Mouse (Mus musculus) CH12.LX (cell line): ENCODE data around the gene Wdr63. TPM values are rescaled to one million over a fixed set of nuclear protein-coding genes. Genes with fewer than 3 reads are reported as not detected.
A peak's percentile ranks its signal among the peaks of the same experiment; 100 is the strongest.

ENCODE experiments used
- DNase-seq: peaks from one replicate; pipeline ENCODE4 v3.0.0-alpha.2; 2013; ENCODE audit errors: extremely low read depth
- H3K27ac ChIP-seq: 2 replicates; pipeline ENCODE4 v1.5.1; 2012; ENCODE audit warnings: low read depth, mild to moderate bottlenecking, control low read depth, moderate library complexity; ENCODE audit not compliant: insufficient read depth
- H3K27me3 ChIP-seq: replicated peaks from 2 replicates; pipeline ENCODE3; 2012; ENCODE audit warnings: inconsistent platforms
- H3K36me3 ChIP-seq, 2 experiments: replicated peaks in 1 of 2; 2 replicates each; pipeline versions ENCODE3 to v1.6.1; 2012; ENCODE audit warnings: inconsistent platforms in 1 of 2, low read length in 1 of 2, mild to moderate bottlenecking in 1 of 2, mixed read lengths in 1 of 2, moderate library complexity in 1 of 2; ENCODE audit not compliant: control insufficient read depth in 1 of 2, insufficient read depth in 1 of 2
- H3K4me1 ChIP-seq, 2 experiments: 2 replicates each; pipeline ENCODE4 v1.6.1; 2012; ENCODE audit warnings: inconsistent platforms in 1 of 2, moderate library complexity in 1 of 2; ENCODE audit not compliant: insufficient read depth in 2 of 2, control insufficient read depth in 1 of 2
- H3K4me2 ChIP-seq: 2 replicates; pipeline ENCODE4 v1.6.1; 2012; ENCODE audit warnings: low read depth, mild to moderate bottlenecking, control low read depth; ENCODE audit not compliant: poor library complexity, insufficient read depth, severe bottlenecking
- H3K4me3 ChIP-seq, 3 experiments: fragments of 150-350 bp in 1 of 3; sonication (generic) in 1 of 3; replicated peaks in 1 of 3; 2 replicates each; pipeline versions ENCODE3 to v1.5.1; 2011 to 2012; ENCODE audit warnings: low read depth in 2 of 3, low read length in 2 of 3, mild to moderate bottlenecking in 2 of 3, moderate library complexity in 2 of 3, control low read depth in 1 of 3, improper control_type of control experiment in 1 of 3, inconsistent platforms in 1 of 3, mixed read lengths in 1 of 3; ENCODE audit not compliant: poor library complexity in 1 of 3
- H3K79me2 ChIP-seq: replicated peaks from 2 replicates; pipeline ENCODE4 v1.6.1; 2012; ENCODE audit warnings: mild to moderate bottlenecking, moderate library complexity; ENCODE audit not compliant: control insufficient read depth, poor library complexity, insufficient read depth, severe bottlenecking; ENCODE audit errors: extremely low read depth
- H3K9ac ChIP-seq: 2 replicates; pipeline ENCODE4 v1.6.1; 2012; ENCODE audit warnings: low read depth, mild to moderate bottlenecking, control low read depth, moderate library complexity; ENCODE audit not compliant: insufficient read depth
- H3K9me3 ChIP-seq: replicated peaks from 2 replicates; pipeline ENCODE3; 2012; ENCODE audit warnings: low read length, inconsistent platforms, mixed read lengths
- BHLHE40 ChIP-seq: IDR thresholded peaks from 2 replicates; pipeline ENCODE4 v1.6.1; 2011; ENCODE audit warnings: mild to moderate bottlenecking, low read depth, low read length, improper control_type of control experiment
- CTCF ChIP-seq, 2 experiments: IDR thresholded peaks in 1 of 2; conservative IDR thresholded peaks in 1 of 2; 2 replicates each; pipeline ENCODE4 v1.5.1; 2011 to 2012; ENCODE audit warnings: low read depth in 2 of 2, low read length in 2 of 2, improper control_type of control experiment in 1 of 2, inconsistent platforms in 1 of 2, mild to moderate bottlenecking in 1 of 2, moderate library complexity in 1 of 2
- E2F4 ChIP-seq: IDR thresholded peaks from 2 replicates; pipeline ENCODE4 v1.6.1; 2011; ENCODE audit warnings: low read depth, low read length, improper control_type of control experiment; ENCODE audit not compliant: insufficient replicate concordance
- ELF1 ChIP-seq: IDR thresholded peaks from 2 replicates; pipeline ENCODE4 v1.6.1; 2014; ENCODE audit warnings: low read depth, mild to moderate bottlenecking, inconsistent platforms, low read length, improper control_type of control experiment
- EP300 ChIP-seq: IDR thresholded peaks from 2 replicates; pipeline ENCODE4 v1.6.1; 2011; ENCODE audit warnings: low read length, improper control_type of control experiment
- ETS1 ChIP-seq: conservative IDR thresholded peaks from 2 replicates; pipeline ENCODE4 v1.6.1; 2012; ENCODE audit warnings: low read depth, mild to moderate bottlenecking, inconsistent platforms, low read length, improper control_type of control experiment, moderate library complexity
- GABPA ChIP-seq: IDR thresholded peaks from 2 replicates; pipeline ENCODE4 v1.6.1; 2012; ENCODE audit warnings: low read depth, low read length, improper control_type of control experiment, inconsistent platforms; ENCODE audit not compliant: insufficient replicate concordance
- JUN ChIP-seq: IDR thresholded peaks from 2 replicates; pipeline ENCODE4 v1.6.1; 2011; ENCODE audit warnings: low read depth, mild to moderate bottlenecking, low read length, improper control_type of control experiment, moderate library complexity; ENCODE audit not compliant: insufficient read depth
- JUND ChIP-seq: conservative IDR thresholded peaks from 2 replicates; pipeline ENCODE4 v1.6.1; 2011; ENCODE audit warnings: low read depth, low read length, improper control_type of control experiment
- MEF2A ChIP-seq: IDR thresholded peaks from 2 replicates; pipeline ENCODE4 v1.6.1; 2014; ENCODE audit warnings: low read depth, mild to moderate bottlenecking, inconsistent platforms, low read length, improper control_type of control experiment, borderline replicate concordance
- MXI1 ChIP-seq: IDR thresholded peaks from 2 replicates; pipeline ENCODE4 v1.6.1; 2011; ENCODE audit warnings: mild to moderate bottlenecking, low read depth, low read length, improper control_type of control experiment
- PAX5 ChIP-seq: IDR thresholded peaks from 2 replicates; pipeline ENCODE4 v1.6.1; 2012; ENCODE audit warnings: low read length, inconsistent platforms, mixed read lengths
- POLR2AphosphoS2 ChIP-seq: IDR thresholded peaks from 2 replicates; pipeline ENCODE4 v1.6.1; 2011; ENCODE audit warnings: low read depth, low read length, improper control_type of control experiment
- RCOR1 ChIP-seq: conservative IDR thresholded peaks from 2 replicates; pipeline ENCODE4 v1.6.1; 2012; ENCODE audit warnings: low read depth, mild to moderate bottlenecking, inconsistent platforms, low read length, improper control_type of control experiment
- SMC3 ChIP-seq: IDR thresholded peaks from 2 replicates; pipeline ENCODE4 v1.6.1; 2011; ENCODE audit warnings: low read depth, low read length, improper control_type of control experiment
- USF1 ChIP-seq: IDR thresholded peaks from 2 replicates; pipeline ENCODE4 v1.6.1; 2014; ENCODE audit warnings: low read depth, mild to moderate bottlenecking, inconsistent platforms, low read length, improper control_type of control experiment
- USF2 ChIP-seq: conservative IDR thresholded peaks from 2 replicates; pipeline ENCODE4 v1.6.1; 2011; ENCODE audit warnings: low read depth, low read length, improper control_type of control experiment
- dilution Hi-C: fragments of 300-500 bp; cut with MboI; formaldehyde crosslinking; loops from 2 replicates; pipeline ENCODE4 v1.14.3; 2020; ENCODE audit warnings: low sequenced_read_pairs; ENCODE audit not compliant: extremely low pct_unique_long_range_greater_than_20kb, extremely low pct_ligation_motif_present
- in situ Hi-C: fragments of 300-500 bp; cut with MboI; formaldehyde crosslinking; loops from 3 replicates; pipeline ENCODE4 v1.14.3; 2019; ENCODE audit warnings: low sequenced_read_pairs, low pct_ligation_motif_present, low pct_unique_long_range_greater_than_20kb, mixed read lengths
- polyA plus RNA-seq: library from polyadenylated mRNA; unstranded; fragments of >175 nt; gene quantifications from 2 replicates; pipeline ENCODE4 v1.2.1, GENCODE M21; 2012; ENCODE audit warnings: low read depth; ENCODE audit not compliant: insufficient read length
- total RNA-seq, 2 experiments: library from RNA; depleted of rRNA; stranded (reverse); fragments of 300-350 nt in 1 of 2; fragments of >200 nt in 1 of 2; gene quantifications; 2 replicates each; pipeline ENCODE4 v1.2.3; 2012 to 2014

The Wdr63 gene
- total and polyA plus RNA-seq, 3 experiments = not detected

DNA sequence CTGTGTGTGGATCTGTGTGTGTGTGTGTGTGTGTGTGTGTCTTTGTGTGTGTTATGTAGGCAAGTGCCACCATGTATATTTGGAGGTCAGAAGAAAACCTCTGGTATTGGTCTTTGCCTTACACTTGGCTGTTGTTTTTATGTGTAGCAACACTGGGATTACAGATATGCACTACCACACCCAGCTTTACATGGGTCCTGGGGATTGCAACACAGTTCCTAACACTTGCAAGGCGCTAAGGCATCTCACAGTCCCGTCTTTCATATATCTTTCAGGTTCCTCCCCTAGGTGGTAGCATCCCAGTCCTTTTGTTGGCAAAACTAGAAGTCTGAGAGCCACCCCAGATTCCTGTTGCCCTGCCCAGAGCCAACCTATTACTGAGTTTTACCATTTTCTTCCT, 1.0 kb upstream of the Wdr63 start:
- TF ChIP-seq USF1 = no peak
- no peak for TF ChIP-seq GABPA
- no peak for TF ChIP-seq USF2
- TF ChIP-seq POLR2AphosphoS2 = no peak
- TF ChIP-seq MXI1 = no peak
- no peak for TF ChIP-seq ETS1
- TF ChIP-seq JUND = no peak
- TF ChIP-seq SMC3 = no peak
- TF ChIP-seq PAX5 = no peak
- TF ChIP-seq JUN = no peak
- Histone ChIP-seq H3K4me3 (no peak overlapping the region), H3K36me3 (no peaks in the 10 kb centered on the region), H3K27me3 (no peaks in the 10 kb centered on the region), H3K9me3 (peaks cover 13% of the 10 kb centered on the region), H3K4me1 (peaks cover 6 to 15% of the 10 kb centered on the region in 2 experiments), H3K9ac (no peak overlapping the region), H3K79me2 (no peaks in the 10 kb centered on the region), H3K27ac (no peak overlapping the region), H3K4me2 (no peak overlapping the region)
- dilution Hi-C loops (no loop called here), in situ Hi-C loops (no loop called here)
- no peak for DNase-seq

DNA sequence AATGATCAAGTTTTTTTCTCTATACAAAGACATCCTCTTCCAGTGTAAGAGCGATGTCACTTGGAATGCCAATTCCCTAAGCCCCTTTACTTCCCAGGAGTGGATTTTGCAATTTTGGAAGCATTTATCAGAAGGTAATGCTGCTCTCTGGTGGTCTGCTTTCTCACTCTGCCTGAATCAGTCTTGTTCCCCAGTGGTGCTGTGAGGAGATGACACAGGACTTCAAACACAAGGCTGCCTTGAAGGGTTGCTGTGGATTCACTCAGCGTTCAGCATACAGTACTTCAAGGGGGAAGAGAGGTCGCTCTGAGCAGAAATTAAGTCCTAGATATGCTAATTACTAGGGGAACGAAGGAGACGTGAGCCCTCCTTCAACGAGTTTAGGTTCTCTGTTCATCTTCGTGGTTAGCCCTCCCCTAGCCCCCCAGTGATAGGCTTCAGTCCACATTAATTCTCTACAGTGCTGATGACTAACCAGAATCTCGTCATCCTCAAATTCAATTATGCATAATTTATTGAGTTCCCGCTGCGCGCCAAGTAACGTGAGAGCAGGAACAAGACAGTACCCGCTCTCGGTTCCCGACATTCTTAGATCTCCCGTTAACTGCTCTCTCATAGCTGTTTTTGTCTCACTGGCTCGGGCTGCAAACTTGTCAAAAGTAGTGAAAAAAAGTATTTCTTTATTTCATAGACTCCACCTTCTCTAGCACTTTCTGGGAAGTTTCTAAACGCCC, 647 bp downstream of the Wdr63 start:
- Histone ChIP-seq H3K9me3 (peaks cover 17% of the 10 kb centered on the region), H3K9ac (peak overlapping the region; percentile 17; the same call in 1 of the 2 replicates), H3K4me2 (peak overlapping the region; percentile 99), H3K36me3 (no peaks in the 10 kb centered on the region), H3K79me2 (no peaks in the 10 kb centered on the region), H3K27me3 (no peaks in the 10 kb centered on the region), H3K4me3 (peak overlapping the region in 2 of 3 experiments; percentile 15 to 51), H3K27ac (no peak overlapping the region), H3K4me1 (peaks cover 6 to 15% of the 10 kb centered on the region in 2 experiments)
- TF ChIP-seq BHLHE40 = peak; percentile 44
- TF ChIP-seq ELF1 = 0 out of 2 replicates have a peak, but pooled peaks have one; percentile 12
- 0 out of 2 replicates have a peak, but pooled peaks have one; percentile 80 for TF ChIP-seq E2F4
- peak in 1 of 2 experiments; percentile 37; a peak in 2 of 4 replicates for TF ChIP-seq CTCF (conservative IDR thresholded peaks at IDR 0.05 in 1 of 2, IDR thresholded peaks at IDR 0.05 in 1 of 2; ENCODE audit: low read depth in 2 of 2, low read length in 2 of 2)
- TF ChIP-seq RCOR1 = no peak
- TF ChIP-seq EP300 = peak; percentile 28; the same call in 1 of the 2 replicates
- TF ChIP-seq MEF2A = no peak
- in situ Hi-C loops = no loop called here
- dilution Hi-C loops = no loop called here
- DNase-seq = no peak
